Comparison of ENCODE assay signal across 20 mouse cellular contexts in genomic region chr3:23962961-23963621, GRCm38 (mm10).
DNase-seq lines count a peak whose midpoint lies in the region; ATAC-seq and TF ChIP-seq lines count a peak whose summit lies in the region.
"Had no signal": no experiment of that assay in that cellular context is flagged by ENCODE, and none has a peak within 500 bp of the region (broad histone marks: within the 10 kb centered on the region; RNA-seq: fewer than 3 reads in every experiment).

No protein-coding gene starts in this region.

- H3K27ac ChIP-seq in midbrain, embryonic 15.5 days, result no peak overlapping the region
- H3K27ac ChIP-seq in midbrain, embryonic 13.5 days, result no peak overlapping the region
- no peak overlapping the region for H3K27ac ChIP-seq in neural tube, embryonic 15.5 days (replicated peaks)
- H3K27ac ChIP-seq: embryonic facial prominence, embryonic 15.5 days; forebrain, embryonic 10.5 days; forebrain, embryonic 15.5 days; heart, embryonic 10.5 days; hindbrain, embryonic 13.5 days; hindbrain, postnatal 0 days had no signal

- H3K36me3 ChIP-seq in midbrain, embryonic 15.5 days (replicated peaks), result no peaks in the 10 kb centered on the region
- no peaks in the 10 kb centered on the region for H3K36me3 ChIP-seq in midbrain, embryonic 13.5 days
- H3K36me3 ChIP-seq in neural tube, embryonic 15.5 days, result no peaks in the 10 kb centered on the region
- H3K36me3 ChIP-seq: embryonic facial prominence, embryonic 15.5 days; forebrain, embryonic 10.5 days; forebrain, embryonic 15.5 days; heart, embryonic 10.5 days; hindbrain, embryonic 13.5 days had no signal

- no peaks in the 10 kb centered on the region for H3K27me3 ChIP-seq in midbrain, embryonic 15.5 days (replicated peaks)
- no peaks in the 10 kb centered on the region for H3K27me3 ChIP-seq in midbrain, embryonic 13.5 days
- H3K27me3 ChIP-seq in neural tube, embryonic 15.5 days (replicated peaks), result no peaks in the 10 kb centered on the region
- H3K27me3 ChIP-seq: embryonic facial prominence, embryonic 15.5 days; forebrain, embryonic 15.5 days; hindbrain, embryonic 13.5 days had no signal

- H3K4me2 ChIP-seq in midbrain, embryonic 15.5 days, result no peak overlapping the region
- H3K4me2 ChIP-seq in midbrain, embryonic 13.5 days (replicated peaks), result no peak overlapping the region
- no peak overlapping the region for H3K4me2 ChIP-seq in neural tube, embryonic 15.5 days
- H3K4me2 ChIP-seq: embryonic facial prominence, embryonic 15.5 days; forebrain, embryonic 15.5 days; hindbrain, embryonic 13.5 days had no signal

- ATAC-seq in midbrain, embryonic 15.5 days (replicated peaks), result peak; percentile 83
- no peak for ATAC-seq in midbrain, embryonic 13.5 days
- ATAC-seq in neural tube, embryonic 15.5 days (ENCODE audit: low FRiP score), result no peak
- ATAC-seq: forebrain, embryonic 15.5 days; hindbrain, postnatal 0 days had no signal

- no peaks in the 10 kb centered on the region for H3K4me1 ChIP-seq in midbrain, embryonic 15.5 days
- no peaks in the 10 kb centered on the region for H3K4me1 ChIP-seq in midbrain, embryonic 13.5 days (replicated peaks)
- H3K4me1 ChIP-seq in neural tube, embryonic 15.5 days, result no peaks in the 10 kb centered on the region
- H3K4me1 ChIP-seq: embryonic facial prominence, embryonic 15.5 days; forebrain, embryonic 10.5 days; forebrain, embryonic 15.5 days; heart, embryonic 10.5 days; hindbrain, embryonic 13.5 days had no signal

- DNase-seq in heart, adult 11 months, result peak; percentile 33
- no peak for DNase-seq in heart, postnatal 4 days
- DNase-seq in brain, embryonic 14.5 days (ENCODE audit: low read depth), result peak; percentile 42
- DNase-seq in large intestine, adult 2 months (ENCODE audit: low read depth, low spot score), result peak; percentile 6
- DNase-seq: adrenal gland, postnatal 10 days; cerebellum, adult 2 months; cerebellum, postnatal 14 days; embryo, embryonic 11 days; gastrocnemius, postnatal 14 days; heart, postnatal 10 days had no signal

- TF ChIP-seq CTCF in brain, embryonic 14.5 days (IDR thresholded peaks at IDR 0.05; ENCODE audit: borderline replicate concordance, extremely low read depth, insufficient read depth, insufficient read length), result no peak

- H3K9me3 ChIP-seq in midbrain, embryonic 15.5 days, result no peaks in the 10 kb centered on the region
- H3K9me3 ChIP-seq in midbrain, embryonic 13.5 days, result no peaks in the 10 kb centered on the region
- H3K9me3 ChIP-seq in neural tube, embryonic 15.5 days (replicated peaks), result no peaks in the 10 kb centered on the region
- H3K9me3 ChIP-seq: embryonic facial prominence, embryonic 15.5 days; forebrain, embryonic 10.5 days; forebrain, embryonic 15.5 days; heart, embryonic 10.5 days; hindbrain, embryonic 13.5 days had no signal

- no peak overlapping the region for H3K4me3 ChIP-seq in midbrain, embryonic 15.5 days
- no peak overlapping the region for H3K4me3 ChIP-seq in midbrain, embryonic 13.5 days (replicated peaks)
- H3K4me3 ChIP-seq in neural tube, embryonic 15.5 days (replicated peaks), result no peak overlapping the region
- H3K4me3 ChIP-seq: embryonic facial prominence, embryonic 15.5 days; erythroblast, embryonic 14.5 days; forebrain, embryonic 10.5 days; forebrain, embryonic 15.5 days; heart, embryonic 10.5 days; hindbrain, embryonic 13.5 days had no signal

- H3K9ac ChIP-seq in midbrain, embryonic 15.5 days, result no peak overlapping the region
- H3K9ac ChIP-seq in midbrain, embryonic 13.5 days (replicated peaks), result no peak overlapping the region
- H3K9ac ChIP-seq in neural tube, embryonic 15.5 days (replicated peaks), result no peak overlapping the region
- H3K9ac ChIP-seq: embryonic facial prominence, embryonic 15.5 days; forebrain, embryonic 15.5 days; hindbrain, embryonic 13.5 days had no signal

- TF ChIP-seq POLR2A in brain, embryonic 14.5 days (IDR thresholded peaks at IDR 0.05; ENCODE audit: borderline replicate concordance, extremely low read depth, insufficient read depth, insufficient read length, poor library complexity, severe bottlenecking), result no peak
